Mouse (Mus musculus) CD4-positive helper T cell, adult 2 months (primary cell): ENCODE results near the gene Med9.
"Not testable (repeated sequence)": the region's sequence is repeated elsewhere in the genome, so short reads cannot be mapped to it uniquely, and the experiment has no call there.

Experiments used
- DNase-seq: peaks from one replicate; pipeline ENCODE4 v3.0.0-alpha.2; 2012; ENCODE audit warnings: low read depth, missing footprints, low spot score

Gene Med9

DNA sequence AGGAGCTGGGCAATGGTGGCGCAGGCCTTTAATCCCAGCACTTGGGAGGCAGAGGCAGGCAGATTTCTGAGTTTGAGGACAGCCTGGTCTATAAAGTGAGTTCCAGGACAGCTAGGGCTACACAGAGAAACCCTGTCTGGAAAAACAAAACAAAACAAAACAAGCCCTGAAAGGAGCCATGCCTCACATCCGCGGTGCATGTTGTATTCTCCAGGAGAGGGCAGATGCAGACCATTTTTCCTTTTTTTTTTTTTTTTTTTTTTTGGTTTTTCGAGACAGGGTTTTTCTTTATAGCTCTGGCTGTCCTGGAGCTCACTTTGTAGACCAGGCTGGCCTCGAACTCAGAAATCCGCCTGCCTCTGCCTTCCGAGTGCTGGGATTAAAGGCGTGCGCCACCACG is 3.2 kb upstream of the Med9 start:
- not testable (repeated sequence) for DNase-seq

DNA sequence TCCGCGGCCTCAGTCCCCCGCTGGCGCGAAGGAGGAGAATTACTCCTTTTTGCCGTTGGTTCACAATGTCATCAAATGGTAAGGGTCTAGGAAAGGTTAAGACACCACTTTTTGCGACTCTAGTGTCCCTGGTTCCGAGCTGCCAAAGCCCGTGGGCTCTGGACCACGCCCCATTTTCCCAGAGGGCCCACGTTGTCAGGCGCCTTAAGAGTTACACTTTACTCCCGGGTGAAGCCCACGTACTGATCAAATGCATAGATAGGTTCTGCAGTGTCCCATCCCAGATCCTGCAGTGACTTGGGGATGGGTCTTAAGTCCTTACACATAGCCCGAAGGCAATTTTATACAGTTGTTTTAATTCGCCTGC is 378 bp downstream of the Med9 start:
- no peak for DNase-seq

DNA sequence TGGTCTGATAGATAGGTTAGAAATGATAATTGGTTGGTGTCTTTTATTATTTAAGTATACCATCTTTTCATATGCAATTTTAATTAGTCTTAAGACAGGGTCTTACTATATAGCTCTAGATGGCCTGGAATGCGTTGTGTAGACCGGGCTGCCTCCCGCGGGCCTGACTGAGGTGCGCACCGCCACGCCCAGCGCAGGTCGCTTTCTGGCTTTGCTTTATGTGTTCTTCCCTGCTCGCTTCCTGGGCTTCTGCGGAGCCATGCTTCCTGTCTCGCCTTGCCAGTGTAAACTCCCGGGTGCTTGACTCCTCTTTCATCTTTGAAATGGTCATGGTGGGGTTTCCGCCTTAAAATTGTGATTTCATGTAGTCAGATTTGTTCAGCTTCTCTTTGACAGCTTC is 4.9 kb downstream of the Med9 start:
- DNase-seq, result no peak

GRCm38 (mm10) chr11:59956749-59957148 is 8.7 kb downstream of the Med9 start:
- no peak for DNase-seq

DNA sequence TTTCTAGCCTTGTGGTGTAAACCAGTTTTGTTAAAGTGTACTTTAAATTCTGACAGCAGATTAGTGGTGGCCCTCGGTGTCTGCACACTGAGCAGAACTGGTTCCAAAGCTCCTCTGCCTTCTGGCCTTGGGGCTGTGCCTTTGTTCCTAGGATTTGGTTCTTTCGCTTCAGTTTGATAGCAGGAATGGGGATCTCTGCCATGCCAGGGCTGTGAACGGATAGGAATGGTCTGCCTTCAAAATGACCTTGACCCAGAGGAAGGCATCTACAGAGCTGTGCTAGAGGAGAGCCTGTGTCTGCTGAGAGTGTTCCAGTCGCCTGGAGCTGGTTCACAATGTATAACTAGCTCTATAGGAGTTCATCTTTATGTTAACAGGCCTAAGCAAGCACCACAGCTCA is 11.4 kb downstream of the Med9 start:
- no peak for DNase-seq

- no peak for DNase-seq
Measured at GRCm38 (mm10) chr11:59960476-59961337, 12.7 kb downstream of the Med9 start.

DNA sequence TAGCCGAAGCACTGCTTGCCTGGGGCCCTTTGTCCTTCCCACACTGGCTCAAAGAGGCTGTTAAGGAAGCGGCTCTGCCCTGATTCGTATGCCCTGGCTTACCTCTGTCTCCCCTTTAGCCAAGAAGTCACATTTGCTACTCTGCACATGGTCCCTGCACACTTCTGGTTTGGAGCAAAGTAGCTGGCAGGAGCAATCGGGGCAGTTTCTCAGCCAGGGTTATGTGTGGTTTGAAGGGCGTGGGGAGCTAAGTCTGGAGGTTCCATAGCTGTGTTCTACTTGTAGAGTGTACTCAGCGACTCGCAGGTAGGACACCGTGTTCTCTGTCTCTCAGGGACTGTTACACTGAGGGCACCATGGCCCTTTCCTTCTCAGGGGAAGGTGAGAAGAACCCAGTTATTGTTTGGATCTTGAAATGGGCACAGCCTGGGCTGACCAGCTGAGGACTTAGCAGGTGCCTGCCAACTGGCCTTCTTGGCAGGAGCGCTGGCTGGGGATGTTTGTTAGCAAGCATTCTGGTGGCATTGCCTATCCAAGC is 13.4 kb downstream of the Med9 start:
- DNase-seq, result no peak

DNA sequence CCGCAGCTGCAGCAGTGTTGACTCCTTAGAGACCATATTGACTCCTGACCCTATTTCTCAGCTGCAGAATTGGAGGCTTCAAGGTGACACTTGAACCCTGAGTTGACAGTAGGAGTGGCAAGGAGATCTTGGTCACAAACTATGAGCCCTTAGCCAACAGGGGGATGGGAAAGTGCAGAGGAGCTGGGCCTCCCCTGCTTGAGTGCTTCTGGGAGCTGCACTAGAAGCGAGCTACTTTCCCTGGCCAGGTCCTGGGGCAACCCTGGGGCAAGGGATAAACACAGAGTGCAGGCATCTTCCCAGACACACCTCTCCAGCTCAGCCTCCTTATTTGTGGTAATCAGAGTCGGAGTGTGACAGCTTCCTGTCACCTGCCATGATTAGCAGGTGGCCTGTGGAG is 14.6 kb downstream of the Med9 start:
- no peak for DNase-seq

- DNase-seq, result peak; percentile 23
Measured at GRCm38 (mm10) chr11:59963364-59964162, 15.6 kb downstream of the Med9 start.

DNA sequence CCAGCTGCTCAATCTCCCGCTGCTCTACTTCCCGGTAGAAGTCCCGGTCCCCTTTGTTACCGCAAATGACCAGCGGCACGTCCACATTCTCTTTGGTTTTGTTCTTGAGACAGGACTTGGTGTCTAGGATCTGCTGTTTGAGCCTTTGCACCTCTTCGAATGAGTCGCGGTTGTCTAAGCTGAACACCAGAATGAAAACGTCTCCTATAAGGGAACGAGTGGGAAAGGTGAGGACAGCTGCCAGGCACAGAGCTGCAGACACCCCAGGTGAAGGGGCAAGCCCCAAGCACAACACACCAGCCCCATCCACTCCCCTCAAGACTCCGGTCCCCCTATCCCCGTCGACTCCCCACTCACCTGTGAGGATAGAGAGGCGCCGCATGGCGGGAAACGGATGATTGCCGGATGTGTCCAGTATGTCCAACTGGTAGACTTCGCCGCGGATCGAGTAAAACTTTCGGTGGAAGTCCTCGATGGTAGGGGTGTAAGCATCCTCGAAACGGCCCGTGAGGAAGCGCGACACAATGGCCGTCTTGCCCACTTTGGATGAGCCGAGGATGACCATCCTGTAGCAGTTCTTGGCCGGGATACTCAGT is 16.3 kb downstream of the Med9 start:
- DNase-seq, result no peak

- DNase-seq, result peak; percentile 79
Measured at GRCm38 (mm10) chr11:59964818-59965217, 16.8 kb downstream of the Med9 start, which contains the start of gene Rasd1. TSS of gene Rasd1 (minus strand) at chr11:59964944.

DNA sequence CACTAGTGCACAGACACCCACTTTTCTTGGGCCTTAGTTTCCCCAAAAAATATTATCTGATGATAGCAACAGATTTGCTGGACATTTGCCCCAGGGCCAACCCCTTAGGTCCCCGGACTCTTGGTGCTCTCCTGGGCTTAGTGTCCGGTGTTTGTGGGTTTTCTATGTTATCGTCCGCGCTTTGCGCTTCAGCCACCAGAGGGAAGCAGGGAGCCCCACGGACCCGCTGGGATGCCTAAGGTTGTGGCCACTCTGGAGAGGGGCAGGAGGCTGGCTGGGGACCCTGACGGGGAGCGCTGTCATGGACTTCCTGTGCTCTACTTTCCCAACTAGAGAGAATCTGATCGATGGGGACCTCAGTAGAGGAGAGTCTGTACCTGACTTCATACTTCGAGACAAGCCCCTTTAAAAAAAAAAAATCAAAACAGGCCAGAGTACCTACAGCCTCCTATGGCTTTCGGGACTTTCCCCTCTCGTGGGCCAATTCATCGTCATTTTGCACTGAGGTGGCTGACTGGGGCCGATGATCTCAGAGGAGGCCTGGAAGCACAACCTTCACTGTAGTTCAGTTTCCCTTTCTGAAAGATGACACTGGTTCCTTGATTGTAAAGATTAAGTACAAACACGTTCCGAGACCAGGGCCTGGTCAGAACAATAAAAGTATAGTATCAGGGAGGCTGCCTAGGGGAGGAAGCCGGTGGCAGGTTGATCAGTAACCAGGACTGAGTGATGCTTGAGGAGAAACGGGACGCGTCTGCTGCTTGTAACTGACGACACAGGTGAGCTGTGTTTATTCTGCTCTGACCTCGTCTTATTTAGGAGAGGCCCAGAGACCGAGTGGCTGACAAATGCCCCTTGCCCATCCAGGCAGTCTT is 17.5 kb downstream of the Med9 start:
- DNase-seq, result peak; percentile 62

DNA sequence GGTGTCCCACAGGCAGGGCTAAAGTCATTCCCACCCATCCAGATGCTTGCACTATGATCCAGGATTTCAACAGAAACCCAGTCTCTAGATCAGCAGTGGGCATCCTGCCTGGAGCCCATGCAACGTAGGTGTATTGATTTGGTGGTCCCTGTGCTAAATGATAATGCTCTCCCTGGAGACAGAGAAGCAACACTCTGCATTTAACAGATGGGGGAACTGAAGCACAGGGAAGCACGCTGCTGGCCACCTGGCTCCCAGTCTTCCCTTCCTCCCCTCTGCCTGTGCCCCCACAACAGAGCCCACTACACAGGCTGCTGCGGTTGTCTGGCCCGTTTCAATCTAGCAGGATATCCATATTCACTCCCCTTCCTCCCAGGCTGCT is 18.1 kb downstream of the Med9 start:
- DNase-seq, result no peak

GRCm38 (mm10) chr11:59967765-59968164 is 19.8 kb downstream of the Med9 start:
- DNase-seq, result no peak

- DNase-seq, result no peak
Measured at GRCm38 (mm10) chr11:59970780-59971179, 22.8 kb downstream of the Med9 start.

- DNase-seq, result no peak
Measured at GRCm38 (mm10) chr11:59971691-59972090, 23.7 kb downstream of the Med9 start.

DNA sequence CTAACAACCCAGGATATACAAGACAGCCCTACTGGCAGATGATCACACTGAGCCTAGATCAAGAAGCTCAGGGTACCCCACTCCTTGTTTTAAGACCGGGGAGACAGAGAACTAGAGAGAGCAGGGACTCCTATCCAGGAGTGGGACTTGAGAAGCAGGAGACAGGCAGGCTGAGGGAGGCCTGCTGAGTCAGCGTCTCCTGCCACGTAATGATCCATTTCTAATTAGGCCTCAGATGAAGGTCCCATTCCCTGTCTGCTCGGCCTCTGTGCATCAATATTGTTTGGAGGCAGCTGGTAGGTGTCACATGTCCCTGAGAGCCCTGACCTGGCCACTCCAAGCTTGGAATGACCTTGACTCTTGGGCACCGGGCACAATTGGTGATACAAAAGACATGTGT is 25.4 kb downstream of the Med9 start:
- DNase-seq, result no peak

DNA sequence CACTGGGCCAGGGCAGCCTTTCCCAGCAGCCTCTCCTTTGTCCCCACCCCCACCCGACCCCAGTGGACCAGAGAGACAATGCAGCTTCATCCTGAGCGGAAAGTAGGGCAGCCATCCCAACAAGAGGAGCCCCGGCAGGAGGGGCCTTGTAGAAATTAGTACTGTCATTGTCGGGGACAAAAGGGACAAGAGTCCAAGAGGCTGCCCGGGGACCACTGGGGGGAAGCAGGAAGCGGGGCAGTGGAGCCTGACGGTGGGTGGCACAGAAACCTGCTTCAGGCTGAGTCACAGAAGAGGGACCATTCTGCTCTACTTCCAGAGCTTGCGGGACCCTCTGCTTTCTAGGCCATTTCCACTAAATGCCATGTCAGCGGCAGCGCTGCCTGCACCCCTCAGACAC is 27.2 kb downstream of the Med9 start:
- no peak for DNase-seq

GRCm38 (mm10) chr11:59977831-59978230 is 29.8 kb downstream of the Med9 start:
- DNase-seq, result no peak

DNA sequence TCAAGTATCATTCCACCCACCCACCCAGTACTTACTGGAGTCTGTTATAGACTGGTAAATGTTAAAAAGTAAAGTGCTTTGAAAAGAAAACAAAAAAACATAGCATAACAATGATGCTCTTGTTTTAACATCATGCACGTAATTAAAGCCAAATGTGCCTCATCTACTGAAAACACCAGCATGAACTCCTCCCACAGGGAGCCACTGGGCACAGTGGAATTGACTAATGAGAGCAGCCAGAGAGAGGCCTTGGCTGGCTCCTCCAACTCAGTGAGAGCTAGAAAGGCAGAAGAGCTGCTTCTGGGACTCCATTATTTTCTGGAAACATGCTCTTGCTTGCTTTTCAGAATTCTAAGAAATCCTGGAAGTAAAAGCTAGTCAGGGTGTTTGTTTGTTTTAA is 41.4 kb downstream of the Med9 start:
- no peak for DNase-seq

- DNase-seq, result no peak
Measured at GRCm38 (mm10) chr11:59991365-59991764, 43.4 kb downstream of the Med9 start.
